Mouse (Mus musculus) left cerebral cortex, adult 9 months (tissue): Measurements from ENCODE around the gene Hsd17b13.
A peak's percentile ranks its signal among the peaks of the same experiment; 100 is the strongest.
"Not testable (repeated sequence)": the region's sequence is repeated elsewhere in the genome, so short reads cannot be mapped to it uniquely, and the experiment has no call there.

Source experiments
- DNase-seq, 2 experiments: peaks; one replicate each; pipeline ENCODE4 v3.0.0; 2022; ENCODE audit warnings: low spot score in 2 of 2

Gene Hsd17b13

GRCm38 (mm10) chr5:103980705-103981560, 3.7 kb upstream of the Hsd17b13 start:
- DNase-seq: no peak

- no peak for DNase-seq
Measured at GRCm38 (mm10) chr5:103977907-103978570, 829 bp upstream of the Hsd17b13 start.

GRCm38 (mm10) chr5:103975736-103976135, 1.5 kb downstream of the Hsd17b13 start:
- no peak for DNase-seq

- no peak for DNase-seq
Measured at GRCm38 (mm10) chr5:103972801-103973200, 4.4 kb downstream of the Hsd17b13 start.

GRCm38 (mm10) chr5:103972379-103972778, 4.8 kb downstream of the Hsd17b13 start:
- no peak for DNase-seq

GRCm38 (mm10) chr5:103971051-103971450, 6.2 kb downstream of the Hsd17b13 start:
- DNase-seq: no peak

GRCm38 (mm10) chr5:103962935-103963429, 14.2 kb downstream of the Hsd17b13 start:
- no peak for DNase-seq

- peak in 1 of 2 experiments; percentile 38 for DNase-seq
Measured at GRCm38 (mm10) chr5:103954638-103955037, 22.6 kb downstream of the Hsd17b13 start.

- peak in 1 of 2 experiments; percentile 40 for DNase-seq
Measured at GRCm38 (mm10) chr5:103953135-103954083, 23.8 kb downstream of the Hsd17b13 start.

GRCm38 (mm10) chr5:103950138-103950537, 27.1 kb downstream of the Hsd17b13 start:
- DNase-seq: not testable (repeated sequence)

GRCm38 (mm10) chr5:103943183-103943582, 34.0 kb downstream of the Hsd17b13 start:
- DNase-seq: no peak

- DNase-seq: no peak
Measured at GRCm38 (mm10) chr5:103939856-103940255, 37.4 kb downstream of the Hsd17b13 start.

- no peak for DNase-seq
Measured at GRCm38 (mm10) chr5:103939350-103939652, 37.9 kb downstream of the Hsd17b13 start.

GRCm38 (mm10) chr5:103938547-103939349, 38.5 kb downstream of the Hsd17b13 start:
- DNase-seq: no peak

- no peak for DNase-seq
Measured at GRCm38 (mm10) chr5:103936906-103937589, 40.2 kb downstream of the Hsd17b13 start.

GRCm38 (mm10) chr5:103931924-103932323, 45.3 kb downstream of the Hsd17b13 start:
- not testable (repeated sequence) for DNase-seq

- DNase-seq: no peak
Measured at GRCm38 (mm10) chr5:103930511-103930910, 46.7 kb downstream of the Hsd17b13 start.

- DNase-seq: no peak
Measured at GRCm38 (mm10) chr5:103928196-103928550, 49.0 kb downstream of the Hsd17b13 start.

- peak in 1 of 2 experiments; percentile 94 for DNase-seq
Measured at GRCm38 (mm10) chr5:103927429-103928195, 49.6 kb downstream of the Hsd17b13 start.

GRCm38 (mm10) chr5:103926398-103926797, 50.8 kb downstream of the Hsd17b13 start:
- DNase-seq: no peak
